Mouse (Mus musculus): ENCODE measurements around the gene Trp53rkb. TPM values are rescaled to one million over a fixed set of nuclear protein-coding genes. Genes with fewer than 3 reads are reported as not detected.

Trp53rkb gene
- polyA plus RNA-seq, 1 experiment from 2014 or later, result 4.3 TPM

- H3K9me3 ChIP-seq (replicated peaks), result no peaks in the 10 kb centered on the region
- no peak overlapping the region for H3K27ac ChIP-seq
- ATAC-seq (replicated peaks; ENCODE audit: insufficient number of reproducible peaks, insufficient read depth, low FRiP score, low read depth), result no peak
- no peak overlapping the region for H3K9ac ChIP-seq
- WGBS, result 92% methylated on average over 4 of the region's 4 CpGs
- H3K4me3 ChIP-seq, result no peak overlapping the region
- no peaks in the 10 kb centered on the region for H3K4me1 ChIP-seq (replicated peaks)
- H3K4me2 ChIP-seq, result no peak overlapping the region
- H3K36me3 ChIP-seq, result peaks cover 25% of the 10 kb centered on the region; the same call in 1 of the 2 replicates
- no peaks in the 10 kb centered on the region for H3K27me3 ChIP-seq
These were observed 42.5 kb downstream of the Trp53rkb start for GRCm38 (mm10) chr2:166834796-166835195.

GRCm38 (mm10) chr2:166835581-166835980 is 43.2 kb downstream of the Trp53rkb start:
- H3K36me3 ChIP-seq, result peaks cover 26% of the 10 kb centered on the region; the same call in 1 of the 2 replicates
- 62% methylated on average over 5 of the region's 5 CpGs for WGBS
- H3K27me3 ChIP-seq, result no peaks in the 10 kb centered on the region
- ATAC-seq (replicated peaks; ENCODE audit: insufficient number of reproducible peaks, insufficient read depth, low FRiP score, low read depth), result no peak
- H3K4me3 ChIP-seq, result no peak overlapping the region
- no peak overlapping the region for H3K27ac ChIP-seq
- H3K9ac ChIP-seq, result no peak overlapping the region
- H3K9me3 ChIP-seq (replicated peaks), result no peaks in the 10 kb centered on the region
- H3K4me1 ChIP-seq (replicated peaks), result no peaks in the 10 kb centered on the region
- H3K4me2 ChIP-seq, result no peak overlapping the region

- Histone ChIP-seq H3K27me3 (no peaks in the 10 kb centered on the region), H3K27ac (no peak overlapping the region), H3K4me3 (no peak overlapping the region), H3K4me2 (no peak overlapping the region), H3K9ac (no peak overlapping the region), H3K9me3 (replicated peaks) (no peaks in the 10 kb centered on the region), H3K4me1 (replicated peaks) (no peaks in the 10 kb centered on the region), H3K36me3 (peaks cover 51% of the 10 kb centered on the region)
- WGBS, result 78% methylated on average over 4 of the region's 4 CpGs
- no peak for ATAC-seq (replicated peaks; ENCODE audit: insufficient number of reproducible peaks, insufficient read depth, low FRiP score, low read depth)
These were observed 49.5 kb downstream of the Trp53rkb start for GRCm38 (mm10) chr2:166841813-166842212.

Other genes with a start within 250 kb of the Trp53rkb start
- 6.1 and 10.9 TPM in 2 replicates for gene Prex1, start 78.7 kb upstream of the Trp53rkb start, polyA plus RNA-seq (2015; fragmentation: Nextera tagmentation; extraction: Ambion mirVana)
- gene Arfgef2, start 13.1 kb downstream of the Trp53rkb start, polyA plus RNA-seq (2015; fragmentation: Nextera tagmentation; extraction: Ambion mirVana), result 5.0 and 5.6 TPM in 2 replicates
- 70.0 and 82.1 TPM in 2 replicates for gene Cse1l, start 113.5 kb downstream of the Trp53rkb start, polyA plus RNA-seq (2015; fragmentation: Nextera tagmentation; extraction: Ambion mirVana)
- gene Stau1, start 203.8 kb downstream of the Trp53rkb start, polyA plus RNA-seq (2015; fragmentation: Nextera tagmentation; extraction: Ambion mirVana), result 50.9 and 57.6 TPM in 2 replicates
- gene Ddx27, start 222.7 kb downstream of the Trp53rkb start, polyA plus RNA-seq (2015; fragmentation: Nextera tagmentation; extraction: Ambion mirVana), result 24.2 and 31.0 TPM in 2 replicates

All from heart, embryonic 15.5 days (tissue).